Mouse (Mus musculus): ENCODE results near the gene Slc6a5.

Gene Slc6a5

DNA sequence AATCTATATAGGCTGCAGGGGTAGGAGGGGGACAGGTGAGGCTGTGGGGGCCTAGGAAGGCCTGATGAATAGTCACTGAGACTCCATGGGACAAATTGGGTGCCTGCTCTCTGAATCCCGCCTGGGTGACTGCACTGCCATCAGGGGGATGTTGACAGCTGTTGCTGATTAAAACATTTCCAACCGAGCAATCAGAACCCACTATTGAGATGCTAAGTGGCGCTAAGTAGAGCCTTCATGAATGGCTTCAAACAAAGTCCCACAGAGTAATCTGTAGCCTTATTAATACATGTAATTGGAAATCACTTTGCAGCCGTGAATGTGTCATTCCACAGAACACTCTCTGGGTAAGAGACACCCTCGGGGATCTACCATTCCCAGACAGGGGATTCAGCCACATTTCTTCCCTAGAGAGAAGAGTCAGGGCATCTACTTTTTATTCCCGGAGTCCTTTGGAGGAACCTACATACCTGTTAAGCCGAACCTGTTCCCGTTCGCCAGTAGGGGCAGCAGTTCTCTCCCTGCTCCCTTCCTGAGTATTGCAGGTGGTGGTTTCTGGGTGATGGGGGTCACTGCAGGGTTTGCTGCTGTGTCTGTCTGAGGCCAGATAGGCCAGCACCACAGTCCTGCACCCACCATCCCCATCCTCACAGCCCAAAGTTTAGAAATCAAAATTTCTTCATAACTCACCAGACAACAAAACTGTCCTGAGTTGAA is 71.7 kb downstream of the Slc6a5 start:
- DNase-seq (ENCODE audit: low spot score in 2 of 2): no peak

GRCm38 (mm10) chr7:49984698-49985097 is 74.8 kb downstream of the Slc6a5 start:
- DNase-seq (ENCODE audit: low spot score in 2 of 2): no peak

DNA sequence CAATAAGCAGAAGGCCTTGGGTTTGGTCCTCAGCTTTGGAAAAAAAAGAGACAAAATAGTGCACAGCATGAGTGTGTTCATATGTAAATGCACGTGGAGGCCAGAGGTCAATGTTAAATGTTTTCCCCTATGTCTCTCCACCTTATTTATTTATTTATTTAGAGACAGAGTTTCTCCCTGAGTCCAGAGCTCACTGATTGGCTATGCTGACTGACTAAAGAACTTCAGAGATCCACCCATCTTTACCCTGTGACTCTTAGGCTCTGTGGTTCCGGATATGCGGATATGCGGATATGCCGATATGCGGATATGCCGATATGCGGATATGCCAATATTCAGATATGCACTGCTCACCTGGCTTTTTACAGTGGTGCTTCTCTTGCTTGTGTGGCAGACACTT is 76.0 kb downstream of the Slc6a5 start:
- DNase-seq (ENCODE audit: low spot score in 2 of 2): no peak

DNA sequence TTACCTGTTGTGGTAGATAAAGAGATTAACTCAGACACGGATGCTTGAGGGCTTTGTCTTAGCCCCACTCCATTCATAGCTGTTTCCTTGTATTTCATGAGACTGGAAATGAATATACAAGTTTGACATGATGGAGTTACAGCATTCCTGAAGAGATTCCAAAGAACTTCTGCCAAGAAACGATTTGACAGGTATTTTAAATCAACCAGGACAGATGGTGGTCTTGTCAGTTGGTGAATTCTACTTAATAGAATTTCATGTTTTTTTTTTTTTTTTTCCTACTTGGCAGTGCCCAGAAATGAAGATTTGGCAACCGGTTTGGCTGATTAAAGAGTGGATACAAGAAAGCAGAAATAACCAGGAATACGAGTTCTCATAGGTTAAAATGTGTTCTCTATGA is 89.4 kb downstream of the Slc6a5 start:
- DNase-seq (ENCODE audit: low spot score in 2 of 2): no peak

DNA sequence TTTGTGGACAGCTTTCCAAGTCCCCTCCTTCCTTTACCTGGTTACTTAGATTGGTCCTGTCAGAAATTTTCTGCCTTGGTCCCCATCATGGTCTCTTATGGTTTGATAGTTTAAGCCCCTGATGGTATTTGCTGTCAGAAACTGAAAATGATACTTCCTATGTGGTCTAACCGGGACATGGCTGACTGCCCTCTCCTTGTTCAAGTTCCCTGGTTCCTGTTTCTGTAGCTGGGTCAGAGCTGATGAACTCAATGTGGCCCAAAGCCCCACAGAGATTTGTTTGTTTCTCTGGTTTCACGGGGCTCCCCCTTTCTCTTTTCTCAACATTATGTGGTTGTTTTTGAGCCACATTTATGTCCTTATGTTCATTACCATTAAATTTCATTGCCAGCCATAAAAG is 95.3 kb downstream of the Slc6a5 start:
- DNase-seq (ENCODE audit: low spot score in 2 of 2): no peak
